Mouse (Mus musculus) limb, embryonic 14.5 days (tissue): ENCODE results near the gene Wipf3. TPM values are rescaled to one million over a fixed set of nuclear protein-coding genes. Genes with fewer than 3 reads are reported as not detected.

Experiments used
- ATAC-seq: fragments of 200-750 bp; cut with Nextera tagmentation; 2 replicates; pipeline ENCODE4 v1.8.0; 2017; ENCODE audit warnings: low read depth, moderate number of reproducible peaks, moderate TSS enrichment; ENCODE audit not compliant: low FRiP score
- DNase-seq: peaks from one replicate; pipeline ENCODE4 v3.0.0-alpha.2; 2015; ENCODE audit warnings: low spot score
- H3K27ac ChIP-seq: fragments of 300-500 bp; sonication (generic); replicated peaks from 2 replicates; pipeline ENCODE4 v1.5.1; 2014; ENCODE audit warnings: low read depth, mild to moderate bottlenecking, low read length, moderate library complexity, mixed read lengths
- H3K27me3 ChIP-seq: fragments of 300-500 bp; sonication (generic); 2 replicates; pipeline ENCODE4 v1.6.1; 2014; ENCODE audit warnings: low read length, mixed read lengths; ENCODE audit not compliant: control insufficient read depth, insufficient read depth
- H3K36me3 ChIP-seq: fragments of 300-500 bp; sonication (generic); 2 replicates; pipeline ENCODE4 v1.6.1; 2014; ENCODE audit warnings: mild to moderate bottlenecking, low read length, moderate library complexity, mixed read lengths; ENCODE audit not compliant: control insufficient read depth, insufficient read depth
- H3K4me1 ChIP-seq: fragments of 300-500 bp; sonication (generic); 2 replicates; pipeline ENCODE4 v1.6.1; 2014; ENCODE audit warnings: antibody characterized with exemption, low read length, mixed read lengths; ENCODE audit not compliant: control insufficient read depth, insufficient read depth
- H3K4me2 ChIP-seq: fragments of 300-500 bp; sonication (generic); replicated peaks from 2 replicates; pipeline ENCODE4 v1.6.1; 2014; ENCODE audit warnings: low read depth, mild to moderate bottlenecking, low read length, moderate library complexity; ENCODE audit not compliant: severe bottlenecking
- H3K4me3 ChIP-seq: fragments of 300-500 bp; sonication (generic); replicated peaks from 2 replicates; pipeline ENCODE4 v1.5.1; 2014; ENCODE audit warnings: low read length
- H3K9ac ChIP-seq: fragments of 300-500 bp; sonication (generic); 2 replicates; pipeline ENCODE4 v1.6.1; 2014; ENCODE audit warnings: mild to moderate bottlenecking, low read depth, low read length, moderate library complexity; ENCODE audit not compliant: severe bottlenecking
- H3K9me3 ChIP-seq: fragments of 300-500 bp; sonication (generic); 2 replicates; pipeline ENCODE4 v1.6.1; 2016; ENCODE audit warnings: low read length; ENCODE audit not compliant: control insufficient read depth
- POLR2A ChIP-seq: fragments of 200-500 bp; IDR thresholded peaks from 2 replicates; pipeline ENCODE4 v1.8.0; 2012; ENCODE audit warnings: inconsistent platforms, mild to moderate bottlenecking, moderate library complexity, borderline replicate concordance; ENCODE audit not compliant: insufficient read depth, insufficient read length; ENCODE audit errors: extremely low read depth
- WGBS: fragments of 180-500 bp; shearing (Covaris S2); extraction: QIAGEN DNeasy Blood & Tissue Kit; methylation state at CpG from one replicate; pipeline ENCODE4 v1.1.7; 2014; 5-methylcytosine and 5-hydroxymethylcytosine counted together
- polyA plus RNA-seq, 2 experiments: library from polyadenylated mRNA; depleted of rRNA in 1 of 2; stranded (reverse) in 1 of 2; unstranded in 1 of 2; fragments of >200 nt; fragmentation: Nextera tagmentation in 1 of 2; extraction: Ambion mirVana in 1 of 2; gene quantifications; 2 replicates each; pipeline versions ENCODE4 v1.2.1 to v1.2.3; 2012 to 2014

The Wipf3 gene
- polyA plus RNA-seq, 2 experiments = 1.8 to 5.6 TPM

GRCm38 (mm10) chr6:54464926-54465325, 35.5 kb downstream of the Wipf3 start:
- Histone ChIP-seq H3K9ac (no peak overlapping the region), H3K27me3 (no peaks in the 10 kb centered on the region), H3K4me3 (no peak overlapping the region), H3K9me3 (no peaks in the 10 kb centered on the region), H3K36me3 (no peaks in the 10 kb centered on the region), H3K27ac (no peak overlapping the region), H3K4me2 (no peak overlapping the region), H3K4me1 (0 out of 2 replicates have a peak, but pooled peaks cover 2% of the 10 kb centered on the region)
- 84% methylated on average over 4 of the region's 4 CpGs for WGBS
- ATAC-seq = no peak
- no peak for DNase-seq
- TF ChIP-seq POLR2A = no peak

- Histone ChIP-seq H3K4me3 (no peak overlapping the region), H3K4me2 (no peak overlapping the region), H3K4me1 (0 out of 2 replicates have a peak, but pooled peaks cover 2% of the 10 kb centered on the region), H3K9me3 (no peaks in the 10 kb centered on the region), H3K36me3 (no peaks in the 10 kb centered on the region), H3K27ac (no peak overlapping the region), H3K27me3 (no peaks in the 10 kb centered on the region), H3K9ac (no peak overlapping the region)
- no peak for DNase-seq
- ATAC-seq = 0 out of 2 replicates have a peak, but pooled peaks have one; percentile 30
- TF ChIP-seq POLR2A = no peak
- WGBS = 87% methylated on average over 3 of the region's 3 CpGs
Measured at GRCm38 (mm10) chr6:54467371-54467770, 38.0 kb downstream of the Wipf3 start.

DNA sequence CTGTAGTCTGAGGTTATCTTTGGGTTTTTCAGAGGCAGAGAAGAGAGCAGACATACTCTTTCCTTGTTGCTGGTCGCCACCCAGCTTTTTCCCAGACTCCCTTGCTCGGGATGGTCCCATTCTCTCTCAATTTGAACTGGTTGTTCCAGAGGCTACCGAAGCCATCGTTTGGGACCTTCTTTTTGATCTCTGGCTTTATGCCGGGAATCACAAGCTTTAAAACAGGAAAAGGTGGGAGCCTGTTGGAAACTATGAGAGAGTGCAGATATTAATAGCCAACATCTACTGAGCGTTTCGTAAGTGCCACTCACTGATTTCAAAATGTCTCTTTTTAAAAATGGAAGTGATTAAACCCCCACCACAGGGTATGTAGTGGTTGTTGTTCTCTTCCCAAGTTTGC, 42.5 kb downstream of the Wipf3 start:
- Histone ChIP-seq H3K27me3 (no peaks in the 10 kb centered on the region), H3K36me3 (no peaks in the 10 kb centered on the region), H3K4me1 (peaks cover 15% of the 10 kb centered on the region), H3K4me3 (no peak overlapping the region), H3K27ac (no peak overlapping the region), H3K9me3 (no peaks in the 10 kb centered on the region), H3K9ac (no peak overlapping the region), H3K4me2 (no peak overlapping the region)
- ATAC-seq (no peak), DNase-seq (no peak)
- TF ChIP-seq POLR2A = no peak
- 79% methylated on average over 7 of the region's 7 CpGs for WGBS

- Histone ChIP-seq H3K4me1 (peaks cover 15% of the 10 kb centered on the region), H3K4me2 (no peak overlapping the region), H3K4me3 (no peak overlapping the region), H3K9me3 (no peaks in the 10 kb centered on the region), H3K9ac (no peak overlapping the region), H3K27ac (no peak overlapping the region), H3K36me3 (no peaks in the 10 kb centered on the region), H3K27me3 (no peaks in the 10 kb centered on the region)
- no peak for DNase-seq
- no peak for TF ChIP-seq POLR2A
- WGBS = 71% methylated on average over 7 of the region's 8 CpGs
- ATAC-seq = no peak
Measured at GRCm38 (mm10) chr6:54472846-54473715, 43.7 kb downstream of the Wipf3 start.

GRCm38 (mm10) chr6:54475926-54476667, 46.7 kb downstream of the Wipf3 start:
- Histone ChIP-seq H3K9me3 (no peaks in the 10 kb centered on the region), H3K4me3 (no peak overlapping the region), H3K9ac (no peak overlapping the region), H3K4me1 (peaks cover 12% of the 10 kb centered on the region), H3K27ac (no peak overlapping the region), H3K4me2 (no peak overlapping the region), H3K27me3 (no peaks in the 10 kb centered on the region), H3K36me3 (no peaks in the 10 kb centered on the region)
- 69% methylated on average over 19 of the region's 19 CpGs for WGBS
- TF ChIP-seq POLR2A = no peak
- DNase-seq (no peak), ATAC-seq (peak; percentile 34; the same call in 1 of the 2 replicates)
